Mouse (Mus musculus): ENCODE results near the gene Egflam. TPM values are rescaled to one million over a fixed set of nuclear protein-coding genes. Genes with fewer than 3 reads are reported as not detected.

Gene Egflam
- polyA plus RNA-seq, 2 experiments = 12.3 to 14.1 TPM

GRCm38 (mm10) chr15:7194147-7194720, 204.0 kb downstream of the Egflam start:
- Histone ChIP-seq H3K9me3 (ENCODE audit: control insufficient read depth, low read length) (no peaks in the 10 kb centered on the region), H3K27me3 (ENCODE audit: control insufficient read depth, insufficient read depth, low read length) (no peaks in the 10 kb centered on the region), H3K4me3 (replicated peaks; ENCODE audit: low read length) (no peak overlapping the region), H3K9ac (ENCODE audit: low read depth, low read length, severe bottlenecking) (no peak overlapping the region), H3K27ac (replicated peaks; ENCODE audit: low read depth, low read length) (no peak overlapping the region), H3K4me1 (ENCODE audit: control insufficient read depth, insufficient read depth, low read length) (peaks cover 14% of the 10 kb centered on the region), H3K4me2 (replicated peaks; ENCODE audit: low read depth, low read length, severe bottlenecking) (no peak overlapping the region), H3K36me3 (ENCODE audit: control insufficient read depth, insufficient read depth, low read length) (peaks cover 16% of the 10 kb centered on the region)
- WGBS = 46% methylated on average over 13 of the region's 13 CpGs
- DNase-seq (ENCODE audit: low spot score) (peak; percentile 20), ATAC-seq (ENCODE audit: low FRiP score, low read depth) (no peak)
- TF ChIP-seq POLR2A (IDR thresholded peaks at IDR 0.05; ENCODE audit: borderline replicate concordance, extremely low read depth, insufficient read depth, insufficient read length) = no peak

GRCm38 (mm10) chr15:7192582-7192981, 205.6 kb downstream of the Egflam start:
- Histone ChIP-seq H3K9ac (ENCODE audit: low read depth, low read length, severe bottlenecking) (no peak overlapping the region), H3K36me3 (ENCODE audit: control insufficient read depth, insufficient read depth, low read length) (peaks cover 18% of the 10 kb centered on the region), H3K4me2 (replicated peaks; ENCODE audit: low read depth, low read length, severe bottlenecking) (no peak overlapping the region), H3K4me3 (replicated peaks; ENCODE audit: low read length) (no peak overlapping the region), H3K9me3 (ENCODE audit: control insufficient read depth, low read length) (no peaks in the 10 kb centered on the region), H3K27me3 (ENCODE audit: control insufficient read depth, insufficient read depth, low read length) (no peaks in the 10 kb centered on the region), H3K27ac (replicated peaks; ENCODE audit: low read depth, low read length) (no peak overlapping the region), H3K4me1 (ENCODE audit: control insufficient read depth, insufficient read depth, low read length) (no peaks in the 10 kb centered on the region; the same call in 1 of the 2 replicates)
- no peak for TF ChIP-seq POLR2A (IDR thresholded peaks at IDR 0.05; ENCODE audit: borderline replicate concordance, extremely low read depth, insufficient read depth, insufficient read length)
- ATAC-seq (ENCODE audit: low FRiP score, low read depth) (no peak), DNase-seq (ENCODE audit: low spot score) (no peak)
- WGBS = 90% methylated on average over 2 of the region's 2 CpGs

- TF ChIP-seq POLR2A (IDR thresholded peaks at IDR 0.05; ENCODE audit: borderline replicate concordance, extremely low read depth, insufficient read depth, insufficient read length) = no peak
- Histone ChIP-seq H3K4me2 (replicated peaks; ENCODE audit: low read depth, low read length, severe bottlenecking) (no peak overlapping the region), H3K36me3 (ENCODE audit: control insufficient read depth, insufficient read depth, low read length) (peaks cover 28% of the 10 kb centered on the region), H3K27ac (replicated peaks; ENCODE audit: low read depth, low read length) (no peak overlapping the region), H3K9me3 (ENCODE audit: control insufficient read depth, low read length) (no peaks in the 10 kb centered on the region), H3K4me3 (replicated peaks; ENCODE audit: low read length) (no peak overlapping the region), H3K4me1 (ENCODE audit: control insufficient read depth, insufficient read depth, low read length) (no peaks in the 10 kb centered on the region; the same call in 1 of the 2 replicates), H3K27me3 (ENCODE audit: control insufficient read depth, insufficient read depth, low read length) (no peaks in the 10 kb centered on the region), H3K9ac (ENCODE audit: low read depth, low read length, severe bottlenecking) (no peak overlapping the region)
- ATAC-seq (ENCODE audit: low FRiP score, low read depth) (no peak), DNase-seq (ENCODE audit: low spot score) (no peak)
- 60% methylated on average over 4 of the region's 4 CpGs for WGBS
Observed at GRCm38 (mm10) chr15:7191074-7191473, 207.1 kb downstream of the Egflam start.

GRCm38 (mm10) chr15:7189678-7190454, 208.3 kb downstream of the Egflam start:
- Histone ChIP-seq H3K4me3 (replicated peaks; ENCODE audit: low read length) (no peak overlapping the region), H3K9me3 (ENCODE audit: control insufficient read depth, low read length) (no peaks in the 10 kb centered on the region), H3K4me1 (ENCODE audit: control insufficient read depth, insufficient read depth, low read length) (no peaks in the 10 kb centered on the region; the same call in 1 of the 2 replicates), H3K36me3 (ENCODE audit: control insufficient read depth, insufficient read depth, low read length) (peaks cover 40% of the 10 kb centered on the region), H3K9ac (ENCODE audit: low read depth, low read length, severe bottlenecking) (no peak overlapping the region), H3K4me2 (replicated peaks; ENCODE audit: low read depth, low read length, severe bottlenecking) (no peak overlapping the region), H3K27ac (replicated peaks; ENCODE audit: low read depth, low read length) (no peak overlapping the region), H3K27me3 (ENCODE audit: control insufficient read depth, insufficient read depth, low read length) (no peaks in the 10 kb centered on the region)
- DNase-seq (ENCODE audit: low spot score) (no peak), ATAC-seq (ENCODE audit: low FRiP score, low read depth) (no peak)
- 86% methylated on average over 22 of the region's 22 CpGs for WGBS
- no peak for TF ChIP-seq POLR2A (IDR thresholded peaks at IDR 0.05; ENCODE audit: borderline replicate concordance, extremely low read depth, insufficient read depth, insufficient read length)

- no peak for DNase-seq (ENCODE audit: low spot score)
- no peaks in the 10 kb centered on the region for H3K9me3 ChIP-seq (ENCODE audit: control insufficient read depth, low read length)
- H3K27me3 ChIP-seq (ENCODE audit: control insufficient read depth, insufficient read depth, low read length) = no peaks in the 10 kb centered on the region
- H3K36me3 ChIP-seq (ENCODE audit: control insufficient read depth, insufficient read depth, low read length) = peaks cover 49% of the 10 kb centered on the region
- H3K27ac ChIP-seq (replicated peaks; ENCODE audit: low read depth, low read length) = no peak overlapping the region
- H3K9ac ChIP-seq (ENCODE audit: low read depth, low read length, severe bottlenecking) = no peak overlapping the region
- no peak overlapping the region for H3K4me2 ChIP-seq (replicated peaks; ENCODE audit: low read depth, low read length, severe bottlenecking)
- no peak for ATAC-seq (ENCODE audit: low FRiP score, low read depth)
- H3K4me3 ChIP-seq (replicated peaks; ENCODE audit: low read length) = no peak overlapping the region
- no peak for TF ChIP-seq POLR2A (IDR thresholded peaks at IDR 0.05; ENCODE audit: borderline replicate concordance, extremely low read depth, insufficient read depth, insufficient read length)
- H3K4me1 ChIP-seq (ENCODE audit: control insufficient read depth, insufficient read depth, low read length) = no peaks in the 10 kb centered on the region
- 90% methylated on average over 6 of the region's 6 CpGs for WGBS
Observed at GRCm38 (mm10) chr15:7187682-7188081, 210.5 kb downstream of the Egflam start.

Measured in limb, embryonic 14.5 days (tissue).